Mouse (Mus musculus): Measurements from ENCODE around the gene St6galnac3.
A peak's percentile ranks its signal among the peaks of the same experiment; 100 is the strongest.
"Not testable (repeated sequence)": the region's sequence is repeated elsewhere in the genome, so short reads cannot be mapped to it uniquely, and the experiment has no call there.

Gene St6galnac3

DNA sequence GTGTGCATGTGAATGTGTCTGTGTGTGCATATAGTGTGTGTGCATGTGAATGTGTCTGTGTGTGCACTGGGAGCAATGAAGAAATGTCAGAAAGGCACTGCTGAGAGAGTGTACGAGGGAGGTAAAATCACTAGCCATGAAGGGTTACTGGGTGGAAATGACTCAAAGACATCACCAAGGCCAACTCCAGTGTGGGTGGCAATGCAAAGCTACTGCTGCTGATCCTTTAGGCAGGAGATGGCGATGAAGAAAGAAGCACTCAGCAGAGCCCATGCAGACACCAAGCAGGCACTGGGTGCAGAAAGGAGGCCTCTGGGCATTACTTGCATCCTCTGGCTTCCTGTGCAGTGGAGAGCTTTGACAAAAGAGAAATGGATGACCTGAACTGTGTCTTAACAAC, 310.8 kb downstream of the St6galnac3 start:
- DNase-seq (ENCODE audit: low read depth, low spot score), result no peak

DNA sequence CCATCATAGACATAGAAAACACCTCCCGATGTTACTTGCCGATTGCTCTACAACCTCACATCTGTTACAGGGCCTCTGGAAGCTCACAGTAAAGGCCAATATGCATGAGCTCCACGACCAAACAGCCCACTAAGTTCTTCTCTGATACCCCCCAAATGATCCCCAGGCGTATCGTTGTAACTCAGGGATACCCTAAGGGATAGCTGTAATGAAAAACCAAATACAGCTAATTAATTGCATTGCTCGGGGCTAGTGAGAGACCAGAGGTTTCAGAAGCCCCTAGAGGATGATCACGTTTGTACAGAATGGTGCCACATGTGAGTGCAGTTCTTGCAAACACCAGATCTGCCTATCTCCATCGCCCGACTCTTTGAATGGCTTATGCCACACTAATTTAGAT, 315.7 kb downstream of the St6galnac3 start:
- no peak for DNase-seq (ENCODE audit: low read depth, low spot score)

DNA sequence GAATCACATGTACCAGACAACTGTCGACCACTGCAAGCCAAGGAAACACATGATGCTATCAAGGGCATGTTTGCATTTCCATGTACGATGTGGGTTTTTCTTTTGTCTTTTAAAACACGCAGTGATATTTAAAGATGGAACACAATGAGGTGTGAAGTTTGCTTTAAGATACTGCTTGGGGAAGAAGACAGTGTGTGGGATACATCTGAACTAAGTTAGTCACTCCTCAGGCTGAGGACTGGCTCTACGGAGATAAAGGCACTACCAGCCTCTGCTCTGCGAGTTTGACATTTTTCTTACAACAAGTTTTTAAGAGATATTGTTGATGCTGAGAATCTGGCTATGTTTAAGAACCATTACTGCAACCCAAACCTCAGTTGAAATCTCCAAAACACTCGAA, 316.6 kb downstream of the St6galnac3 start:
- DNase-seq (ENCODE audit: low read depth, low spot score), result no peak

DNA sequence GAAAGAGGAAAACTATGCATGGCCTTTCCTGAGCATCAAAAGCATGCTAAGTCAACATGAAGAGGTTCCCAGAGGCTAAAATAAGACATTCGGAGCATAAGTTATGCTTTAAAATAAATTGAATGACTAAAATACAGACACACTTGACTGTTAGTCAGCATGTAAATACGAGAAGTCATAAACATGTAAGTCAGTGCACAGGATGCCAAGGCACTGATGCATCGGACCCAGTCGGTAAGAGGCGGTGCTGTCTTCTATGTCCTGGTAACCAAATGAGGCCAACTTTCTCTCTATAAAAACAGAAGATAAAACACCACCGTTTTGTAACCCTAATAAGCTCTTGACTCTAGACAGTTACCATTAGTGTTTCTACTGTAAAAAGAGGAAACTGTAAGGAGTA, 317.3 kb downstream of the St6galnac3 start:
- no peak for DNase-seq (ENCODE audit: low read depth, low spot score)

DNA sequence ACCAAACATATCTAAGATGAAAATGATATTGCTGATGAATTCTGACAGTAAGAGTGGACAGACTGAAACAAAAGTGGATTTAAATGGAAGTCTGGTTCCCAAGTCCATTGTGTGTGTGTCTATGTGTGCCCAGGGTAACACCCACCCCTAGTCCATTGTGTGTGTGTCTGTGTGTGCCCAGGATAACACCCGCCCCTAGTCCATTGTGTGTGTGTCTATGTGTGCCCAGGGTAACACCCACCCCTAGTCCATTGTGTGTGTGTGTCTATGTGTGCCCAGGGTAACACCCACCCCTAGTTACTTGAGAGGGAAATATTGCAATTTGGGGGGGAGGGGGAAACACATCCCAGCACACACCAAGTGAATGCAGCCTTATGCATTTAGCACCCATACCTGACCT, 318.1 kb downstream of the St6galnac3 start:
- no peak for DNase-seq (ENCODE audit: low read depth, low spot score)

DNA sequence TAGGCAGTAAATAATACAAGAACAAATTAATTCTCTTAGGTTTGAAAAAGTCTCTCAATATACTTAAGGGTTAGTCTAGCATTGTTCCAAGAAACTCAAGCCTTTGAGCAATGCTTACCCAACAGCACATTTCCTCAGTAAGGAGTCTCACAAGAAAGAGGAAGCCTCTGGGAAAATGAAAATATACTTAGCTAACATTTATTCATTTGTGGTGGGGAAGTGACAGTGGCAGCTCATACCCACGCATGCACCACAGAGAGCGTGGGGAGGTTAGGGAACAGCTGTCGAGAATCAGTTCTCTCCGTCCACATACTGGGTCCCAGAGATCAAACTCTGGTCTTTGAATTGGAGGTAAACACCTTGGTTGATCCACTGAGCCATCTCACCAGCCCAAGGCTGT, 318.8 kb downstream of the St6galnac3 start:
- no peak for DNase-seq (ENCODE audit: low read depth, low spot score)

DNA sequence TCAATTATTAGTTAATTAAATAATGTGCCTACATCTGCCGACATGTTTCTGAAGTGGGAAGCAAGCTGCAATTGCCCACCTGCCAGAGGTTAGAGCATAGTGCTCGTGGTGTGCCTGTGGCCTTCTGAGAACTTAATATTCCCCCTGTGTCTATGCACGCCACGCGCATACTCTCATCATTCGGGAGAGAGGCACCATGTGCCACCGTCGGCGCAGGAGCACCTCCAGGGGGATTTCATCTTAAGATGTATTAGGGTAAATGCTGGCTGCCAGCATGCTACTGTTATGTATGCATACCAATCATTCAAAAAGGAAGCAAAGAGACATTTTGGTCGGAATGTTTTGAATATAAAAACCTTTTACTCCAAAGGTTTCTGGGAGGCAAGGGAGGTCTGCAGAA, 319.3 kb downstream of the St6galnac3 start:
- no peak for DNase-seq (ENCODE audit: low read depth, low spot score)

DNA sequence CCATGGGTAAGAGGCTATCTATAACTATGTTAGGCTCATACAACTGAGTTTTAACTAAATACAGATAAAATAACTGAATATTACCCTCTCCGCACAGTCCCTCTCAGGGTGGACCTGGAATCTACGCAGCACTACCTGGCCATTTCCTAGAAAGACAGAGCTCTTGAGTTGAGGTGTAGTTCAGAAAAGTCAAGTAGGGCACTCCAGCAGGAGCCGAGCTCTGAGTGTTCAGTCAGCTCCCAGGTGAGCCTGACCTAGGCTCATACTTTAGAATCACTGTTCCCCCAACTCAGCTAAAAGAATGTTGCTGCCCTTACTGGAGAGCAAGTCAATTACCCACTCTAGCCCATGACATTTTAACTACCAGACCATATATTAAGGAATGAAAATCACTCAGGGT, 324.7 kb downstream of the St6galnac3 start:
- DNase-seq (ENCODE audit: low read depth, low spot score), result no peak

DNA sequence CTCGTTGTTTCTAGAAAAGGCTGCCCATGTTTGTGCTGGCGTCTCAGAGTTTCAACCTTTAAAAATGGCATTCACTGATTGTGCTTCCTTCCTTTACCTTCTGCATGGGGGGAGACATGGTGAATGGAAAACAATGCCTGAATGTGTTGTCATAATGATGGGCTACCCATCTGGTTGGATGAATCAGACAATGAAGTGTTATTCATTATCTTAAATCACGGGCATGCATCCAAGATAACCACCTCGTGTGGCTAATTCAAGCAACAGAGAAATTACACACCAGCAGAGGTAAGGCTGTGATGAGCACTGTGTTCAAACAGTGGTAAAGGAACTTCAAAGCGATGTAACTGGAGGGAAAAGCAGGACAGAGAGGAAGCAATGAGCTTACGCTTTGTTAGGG, 325.4 kb downstream of the St6galnac3 start:
- no peak for DNase-seq (ENCODE audit: low read depth, low spot score)

DNA sequence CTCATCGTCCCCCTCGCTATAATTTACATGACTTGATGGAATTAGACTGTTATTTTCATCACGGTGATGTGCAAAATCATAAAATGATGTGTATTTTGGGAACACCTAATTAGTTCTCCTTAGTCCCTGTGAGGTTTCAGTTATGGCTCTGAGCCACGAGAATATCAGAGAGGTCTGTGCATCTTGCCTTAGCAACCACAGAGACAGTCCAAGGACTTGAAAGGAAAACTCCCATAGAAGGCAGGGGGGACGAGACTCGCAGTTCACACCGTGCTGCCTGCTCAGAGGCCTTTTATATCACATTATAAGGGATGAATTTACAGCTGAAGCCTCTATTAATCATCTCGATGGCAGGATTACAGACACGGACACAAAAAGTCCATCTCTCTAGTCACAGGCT, 327.2 kb downstream of the St6galnac3 start:
- no peak for DNase-seq (ENCODE audit: low read depth, low spot score)

DNA sequence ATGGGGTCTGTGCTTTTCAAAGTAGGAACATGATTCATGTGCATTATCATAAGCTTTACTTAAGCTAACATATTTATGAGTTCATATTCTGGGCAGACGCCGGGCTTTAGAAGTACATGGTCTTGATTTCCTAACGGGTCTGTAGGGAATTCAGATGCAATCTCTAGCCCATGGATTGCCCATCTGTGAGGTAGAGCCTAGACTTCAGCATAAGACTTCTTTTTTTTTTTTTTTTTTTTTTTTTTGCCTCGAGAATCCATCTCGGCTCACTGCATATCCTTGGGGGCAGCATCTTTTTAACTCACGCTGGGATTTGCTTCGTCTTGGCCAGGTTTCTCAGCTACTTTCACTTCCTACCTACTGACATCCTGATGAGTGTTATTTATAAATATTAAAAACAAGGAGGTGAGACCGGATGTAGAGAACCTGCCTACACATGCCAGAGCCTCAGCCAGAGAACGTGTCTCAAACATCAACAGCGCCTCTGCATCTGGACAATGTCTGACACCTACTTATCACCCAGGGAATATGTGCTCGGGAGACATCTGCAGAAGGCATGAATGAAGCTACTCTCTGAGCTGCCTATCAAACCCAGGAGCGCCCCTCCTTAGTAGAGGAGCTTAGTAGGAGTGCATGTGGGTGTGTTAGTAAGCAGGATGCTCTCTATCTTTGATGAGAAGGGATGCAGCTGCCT, 328.5 kb downstream of the St6galnac3 start:
- no peak for DNase-seq (ENCODE audit: low read depth, low spot score)

DNA sequence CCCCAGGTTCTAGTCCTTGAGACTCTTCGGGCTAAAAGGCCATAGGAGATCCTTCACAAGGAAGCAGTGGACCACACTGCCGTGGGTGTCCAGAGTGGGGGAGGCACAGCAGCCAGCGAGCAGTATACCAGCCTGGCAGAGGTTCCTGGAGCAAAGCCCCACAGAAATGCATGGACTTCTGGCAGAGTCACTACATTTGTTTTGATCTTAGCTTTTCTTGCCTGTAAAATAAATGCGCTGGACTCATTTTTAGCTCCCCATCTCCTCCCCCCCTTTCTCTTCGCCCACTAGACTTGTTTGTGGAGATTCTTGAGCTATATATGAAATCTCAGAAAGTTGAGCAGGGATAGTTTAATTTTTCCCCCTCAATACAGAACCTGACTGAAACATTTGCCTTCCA, 329.6 kb downstream of the St6galnac3 start:
- no peak for DNase-seq (ENCODE audit: low read depth, low spot score)

DNA sequence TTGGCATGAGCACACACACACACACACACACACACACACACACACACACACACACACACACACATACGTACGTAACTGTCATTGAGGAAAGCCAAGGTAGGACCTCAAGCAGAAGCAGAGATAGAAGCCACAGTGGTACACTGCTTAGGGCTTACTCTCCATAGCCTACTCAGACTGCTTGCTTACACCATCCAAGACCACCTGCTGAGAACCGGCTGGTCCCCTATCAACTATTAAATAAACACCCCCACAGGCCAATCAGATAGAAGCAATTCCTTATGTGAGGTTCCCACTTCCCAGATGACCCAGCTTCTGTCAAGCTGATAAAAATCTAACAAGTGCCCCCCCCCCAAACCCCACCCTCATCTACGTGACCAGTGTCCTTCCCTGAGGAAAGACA, 330.2 kb downstream of the St6galnac3 start:
- no peak for DNase-seq (ENCODE audit: low read depth, low spot score)

DNA sequence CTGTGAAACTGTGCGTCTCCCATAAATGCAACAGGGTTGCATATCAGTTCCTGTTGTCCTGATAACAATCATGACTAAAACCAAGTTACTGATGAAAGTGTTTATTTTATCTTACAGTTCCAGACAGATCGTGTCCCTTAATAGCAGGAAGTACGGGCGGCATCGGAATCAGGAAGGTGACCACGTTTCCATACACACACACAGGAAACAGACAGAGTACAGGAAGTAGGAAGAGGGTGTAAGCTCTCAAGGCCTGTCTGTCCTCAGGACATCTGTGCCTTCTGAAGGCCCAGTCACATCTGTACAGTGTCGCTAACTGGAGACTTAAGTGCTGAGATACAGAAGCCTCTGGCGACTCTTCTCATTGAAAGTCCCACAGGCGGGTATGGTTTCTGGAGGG, 330.8 kb downstream of the St6galnac3 start:
- no peak for DNase-seq (ENCODE audit: low read depth, low spot score)

DNA sequence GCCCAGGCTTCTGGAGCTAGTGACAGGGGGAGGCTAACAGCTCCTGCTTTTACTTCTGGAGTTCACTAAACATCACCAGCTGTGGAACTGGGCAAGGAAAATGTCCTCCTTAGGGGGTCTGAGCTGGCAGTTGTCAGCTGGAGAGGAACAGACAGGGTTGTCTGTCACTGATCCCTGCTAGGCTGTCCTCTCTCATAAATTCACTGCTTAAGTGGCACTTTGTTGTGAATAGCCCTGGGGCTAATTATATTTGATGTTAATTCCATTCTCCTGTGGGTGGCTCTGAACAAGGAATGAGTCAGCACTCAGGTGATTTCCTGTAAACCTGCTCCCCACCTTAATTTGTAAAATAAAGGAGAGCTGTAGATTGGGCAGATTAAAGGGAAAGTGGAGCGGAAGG, 333.5 kb downstream of the St6galnac3 start:
- peak; percentile 41 for DNase-seq (ENCODE audit: low read depth, low spot score)

DNA sequence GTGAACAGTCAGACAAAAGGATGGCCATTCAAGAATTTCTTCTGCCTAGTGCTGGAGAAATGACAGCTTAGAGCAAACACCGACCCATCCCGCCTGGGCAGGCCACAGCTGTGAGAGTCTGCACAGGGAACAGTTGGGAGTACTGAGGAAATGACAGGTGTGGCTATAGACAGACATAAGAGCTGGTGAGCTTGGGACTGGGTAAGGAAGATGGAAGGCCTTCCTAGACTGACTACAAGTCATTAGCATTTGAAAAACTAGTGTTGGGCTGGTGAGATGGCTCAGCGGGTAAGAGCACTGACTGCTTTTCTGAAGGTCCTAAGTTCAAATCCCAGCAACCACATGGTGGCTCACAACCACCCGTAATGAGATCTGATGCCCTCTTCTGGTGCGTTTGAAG, 340.3 kb downstream of the St6galnac3 start:
- not testable (repeated sequence) for DNase-seq (ENCODE audit: low read depth, low spot score)

DNA sequence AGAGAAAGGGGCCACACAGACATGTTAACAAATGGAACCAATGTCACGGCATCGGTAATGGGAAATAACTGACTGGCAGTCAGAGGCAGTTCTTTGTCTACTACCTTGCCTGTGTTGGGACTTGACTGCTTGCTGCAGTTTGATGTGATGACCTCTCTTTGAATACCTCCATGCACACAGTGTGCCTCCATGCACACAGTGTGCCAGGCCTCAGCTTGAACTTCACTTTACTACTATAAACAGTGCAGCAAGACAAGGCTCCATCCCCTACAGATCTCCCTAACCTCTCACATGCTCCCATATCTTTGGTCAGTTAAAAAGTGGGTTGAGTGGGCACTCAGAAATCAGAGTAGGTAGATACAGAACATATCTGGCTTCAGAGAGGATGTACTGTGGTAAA, 341.3 kb downstream of the St6galnac3 start:
- DNase-seq (ENCODE audit: low read depth, low spot score), result no peak

DNA sequence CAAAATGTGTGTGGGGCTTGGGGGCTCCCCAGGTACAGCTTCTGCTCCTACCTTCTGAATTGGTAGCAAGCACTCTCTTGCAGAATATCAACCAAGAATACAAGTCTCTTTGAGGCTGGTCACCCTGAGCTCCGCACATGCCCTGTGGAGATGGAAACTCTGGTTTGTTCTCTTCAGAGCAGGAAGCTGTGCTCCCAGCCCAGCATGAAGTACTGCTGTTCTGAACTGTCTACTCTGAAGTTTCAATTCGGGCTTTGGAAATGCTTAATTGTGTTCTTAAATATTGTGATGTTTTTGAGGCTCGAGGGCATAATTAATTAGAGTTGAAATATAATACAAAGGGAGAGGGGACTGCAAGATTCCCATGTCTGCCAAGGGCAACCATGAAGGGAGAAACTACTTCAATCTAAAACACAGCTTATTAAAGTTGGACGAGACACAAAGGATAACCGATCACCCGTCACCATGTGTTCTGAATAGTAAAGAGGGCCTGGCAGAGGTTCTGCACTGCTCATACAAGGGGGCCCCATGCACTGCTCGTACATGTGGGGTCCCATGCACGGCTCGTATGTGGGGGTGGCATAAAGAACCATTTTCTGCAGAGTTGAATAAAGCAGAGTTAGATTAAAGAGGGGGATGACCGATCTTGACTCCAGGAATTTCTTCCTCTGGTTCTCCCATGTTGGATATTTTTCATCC, 359.8 kb downstream of the St6galnac3 start:
- DNase-seq (ENCODE audit: low read depth, low spot score), result no peak

DNA sequence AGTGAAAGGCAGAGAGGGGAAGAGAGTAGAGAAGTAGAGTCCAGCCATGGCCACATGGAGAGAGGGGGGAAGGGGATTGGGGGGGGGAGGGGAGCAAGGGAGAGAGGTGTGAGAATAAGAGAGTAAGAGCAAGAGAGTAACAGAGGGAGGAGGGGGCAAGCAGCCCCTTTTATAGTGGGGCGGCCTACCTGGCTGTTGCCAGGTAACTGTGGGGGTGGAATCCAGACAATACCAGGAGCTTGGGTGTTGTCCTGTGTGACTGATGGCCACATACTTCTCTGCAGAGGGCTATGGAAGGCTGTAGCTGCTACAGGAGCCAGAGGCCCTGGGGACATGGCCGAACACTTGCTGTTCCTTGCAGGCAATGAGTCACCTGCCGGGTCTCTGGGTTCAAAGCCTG, 360.6 kb downstream of the St6galnac3 start:
- DNase-seq (ENCODE audit: low read depth, low spot score), result no peak

DNA sequence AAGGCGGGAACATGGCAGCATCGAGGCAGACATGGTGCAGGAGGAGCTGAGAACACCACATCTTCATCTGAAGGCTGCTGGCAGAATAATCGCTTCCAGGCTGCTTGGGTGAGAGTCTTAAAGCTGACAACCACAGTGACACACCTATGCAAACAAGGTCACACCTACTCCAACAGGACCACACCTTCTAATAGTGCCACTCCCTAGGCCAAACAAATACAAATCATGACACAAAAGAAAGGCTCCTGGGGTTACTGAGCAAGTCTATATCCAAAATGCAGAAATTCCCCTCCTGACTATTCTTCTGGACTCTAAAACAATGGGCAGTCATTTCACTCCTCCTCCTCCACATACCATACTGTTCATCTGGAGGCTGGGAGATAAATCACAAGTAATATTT, 365.0 kb downstream of the St6galnac3 start:
- DNase-seq (ENCODE audit: low read depth, low spot score), result no peak

DNA sequence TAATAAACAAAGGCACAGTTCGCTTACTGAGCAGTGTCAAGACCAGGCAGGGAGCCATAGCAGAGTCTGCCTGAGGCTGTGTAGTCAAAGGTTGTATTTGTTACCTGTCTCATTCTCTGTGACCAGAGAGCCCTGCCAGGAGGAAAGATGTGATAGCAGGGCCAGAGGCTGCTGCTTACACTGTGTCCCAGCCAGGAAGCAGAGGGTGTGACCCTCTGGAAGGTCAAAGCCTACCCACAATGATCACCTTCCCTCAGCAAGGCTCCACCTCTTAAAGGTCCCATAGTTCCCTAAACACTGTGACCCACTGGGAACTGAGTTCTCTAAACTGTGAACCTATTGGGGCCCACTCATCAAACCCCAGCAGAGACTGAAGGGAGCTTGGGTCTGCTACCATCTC, 368.9 kb downstream of the St6galnac3 start:
- no peak for DNase-seq (ENCODE audit: low read depth, low spot score)

DNA sequence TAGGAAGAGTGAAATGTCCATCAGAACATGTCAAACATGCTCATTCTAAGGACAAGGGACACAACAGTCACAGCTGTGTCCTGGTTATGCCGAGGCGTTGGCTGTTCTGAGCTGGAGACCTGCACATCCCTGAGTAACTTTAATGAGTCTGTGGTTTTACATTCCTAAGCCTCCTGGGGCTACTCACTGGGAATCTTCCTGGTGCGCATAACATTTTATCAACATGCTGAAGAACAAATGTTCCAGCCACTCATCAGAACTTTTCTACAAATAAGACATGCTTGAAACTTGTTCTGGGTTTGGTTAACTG, 370.0 kb downstream of the St6galnac3 start:
- no peak for DNase-seq (ENCODE audit: low read depth, low spot score)

DNA sequence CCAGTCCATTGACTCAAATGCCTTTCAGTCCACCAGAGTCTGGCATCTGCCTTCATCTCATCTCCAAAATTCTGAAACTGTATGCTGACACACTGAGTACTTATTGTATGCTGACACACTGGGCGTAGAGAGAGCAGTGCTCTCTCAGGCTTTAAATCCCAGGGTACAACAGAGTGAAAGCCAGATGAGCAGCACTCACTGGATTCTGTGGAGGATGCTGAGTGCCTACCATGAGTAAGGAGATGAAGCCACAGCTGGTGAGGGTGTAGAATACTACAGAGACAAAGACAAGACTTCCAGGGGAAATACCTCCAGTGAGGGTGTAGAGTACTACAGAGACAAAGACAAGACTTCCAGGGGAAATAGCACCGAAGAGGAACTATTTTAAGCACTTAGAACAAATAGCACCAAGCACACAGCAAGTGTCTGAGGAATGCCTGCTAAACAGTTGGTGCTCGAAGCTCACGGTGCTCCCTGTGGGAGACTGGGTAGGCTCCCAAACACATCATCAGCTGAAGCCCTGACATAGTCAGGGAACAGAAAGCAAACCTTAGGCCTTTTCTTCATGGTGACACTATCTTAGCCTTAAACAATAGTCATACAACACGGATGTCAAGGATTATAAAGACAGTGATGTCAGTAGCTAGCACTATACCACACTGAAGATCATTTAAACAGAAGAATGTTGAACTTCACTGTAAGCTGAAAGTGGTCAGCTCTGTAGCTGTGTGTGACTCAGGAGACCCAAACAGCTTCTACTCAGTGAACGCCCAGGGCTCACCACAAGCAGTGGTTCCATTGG, 370.6 kb downstream of the St6galnac3 start:
- DNase-seq (ENCODE audit: low read depth, low spot score), result no peak

Measured in mesoderm, embryonic 11.5 days (tissue).